Mouse (Mus musculus) liver (tissue): Measurements from ENCODE around the gene Rpl6.

ENCODE experiments used
- DNase-seq: peaks from one replicate; pipeline ENCODE4 v3.0.0-alpha.2; 2020; ENCODE audit warnings: mixed read lengths

Rpl6 gene

DNA sequence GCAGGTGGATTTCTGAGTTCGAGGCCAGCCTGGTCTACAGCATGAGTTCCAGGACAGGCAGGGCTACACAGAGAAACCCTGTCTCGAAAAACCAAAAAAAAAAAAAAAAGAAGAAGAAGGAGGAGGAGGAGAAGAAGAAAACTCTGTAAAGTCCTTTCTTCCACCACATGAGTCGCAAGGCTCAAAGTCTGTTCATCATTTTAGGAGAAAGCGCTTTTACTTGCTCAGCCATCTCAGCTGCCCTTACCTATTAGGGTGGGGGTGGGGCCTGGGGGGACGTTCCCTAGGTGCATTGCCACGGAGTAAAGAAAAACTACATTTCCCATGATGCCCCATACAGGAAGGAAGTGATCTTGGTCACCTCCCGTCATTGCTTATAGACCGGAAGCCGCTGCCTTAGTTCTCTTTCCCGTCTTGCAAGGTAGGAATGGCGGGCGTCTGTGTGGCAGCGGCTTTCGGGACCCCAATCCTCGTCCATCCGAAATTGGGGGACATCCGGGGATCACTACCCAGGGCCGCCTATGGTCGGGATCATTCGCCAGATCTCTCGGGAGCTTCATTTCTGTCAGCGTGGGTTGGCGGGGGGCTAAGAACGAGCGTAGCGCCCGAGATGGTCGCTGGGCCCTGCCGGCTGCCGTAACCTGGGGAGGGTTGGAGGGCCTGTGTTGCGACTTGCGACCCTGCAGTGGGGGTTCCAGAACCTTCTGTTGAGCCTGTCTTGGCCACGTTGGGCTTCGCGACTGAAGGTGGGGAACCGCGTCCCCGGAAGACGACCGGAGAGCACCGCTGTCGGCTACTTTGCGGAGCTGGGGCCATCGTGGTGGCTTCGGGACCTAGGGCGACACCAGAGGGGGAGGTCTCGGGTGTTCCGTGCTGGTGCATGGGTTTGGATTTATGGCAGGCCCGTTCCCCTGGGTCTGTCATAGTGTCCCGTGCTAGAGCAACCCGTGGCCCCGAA is at the start of gene Rpl6:
Gene Rpl6 (plus strand): TSS at position 350 of the 958 bp plus-strand sequence.
- DNase-seq, result peak; percentile 82

DNA sequence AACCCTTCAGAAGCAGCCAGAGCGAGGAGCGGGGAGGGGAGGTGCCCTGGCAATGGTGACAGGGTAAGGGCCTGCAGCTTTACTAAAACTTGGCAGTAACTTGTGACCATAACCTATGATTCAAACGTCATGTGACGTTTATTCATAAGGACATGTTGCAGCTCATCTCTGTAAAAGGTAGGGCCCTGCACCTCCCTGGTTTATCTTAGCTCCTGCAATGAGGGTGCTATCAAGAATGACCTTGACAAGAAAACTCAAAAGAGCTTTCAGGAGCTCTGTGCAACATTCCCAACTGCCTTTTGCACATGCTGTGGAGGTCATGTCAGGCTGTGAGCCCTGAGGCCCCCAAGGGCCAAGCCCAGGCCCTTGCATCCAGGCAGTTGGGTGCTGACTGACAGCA is 48.2 kb upstream of the Rpl6 start:
- DNase-seq, result no peak

DNA sequence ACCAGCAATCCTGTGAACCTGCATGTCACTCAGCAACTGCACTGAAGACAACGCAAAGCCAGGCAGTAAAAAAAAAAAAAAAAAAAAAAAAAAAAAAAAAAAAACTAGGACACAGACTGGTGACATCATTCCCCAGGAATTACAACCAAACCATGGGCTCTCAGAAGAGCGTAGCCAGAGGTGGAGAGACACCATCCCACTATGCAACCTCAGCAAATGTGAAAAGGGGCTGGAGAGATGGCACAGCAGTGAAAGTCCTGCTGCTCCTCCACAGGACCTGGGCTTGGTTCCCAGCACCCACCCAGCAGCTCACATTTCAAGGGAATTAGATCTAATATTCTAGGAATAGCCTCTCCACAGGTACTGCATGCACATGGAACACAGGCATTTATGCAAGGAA is 47.3 kb upstream of the Rpl6 start:
- no peak for DNase-seq

DNA sequence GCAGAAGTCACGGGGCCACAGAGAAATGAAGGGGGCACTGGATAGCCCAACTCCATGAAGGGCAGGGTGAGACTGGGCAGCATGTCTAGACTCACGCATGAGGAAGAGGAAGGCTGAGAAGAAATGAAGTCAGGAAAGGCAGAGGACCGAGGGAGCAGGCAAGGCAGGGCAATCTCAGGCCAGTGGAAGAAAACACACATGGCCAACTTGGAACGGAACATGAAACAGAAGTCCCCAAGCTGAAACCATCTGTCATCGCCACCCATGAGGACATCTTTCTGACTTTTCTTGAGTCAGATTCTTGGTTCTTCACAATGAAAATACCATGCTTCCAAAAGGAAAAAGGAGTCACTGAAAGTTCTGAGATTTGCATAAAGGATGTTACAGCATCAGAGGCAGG is 46.8 kb upstream of the Rpl6 start:
- DNase-seq, result no peak

DNA sequence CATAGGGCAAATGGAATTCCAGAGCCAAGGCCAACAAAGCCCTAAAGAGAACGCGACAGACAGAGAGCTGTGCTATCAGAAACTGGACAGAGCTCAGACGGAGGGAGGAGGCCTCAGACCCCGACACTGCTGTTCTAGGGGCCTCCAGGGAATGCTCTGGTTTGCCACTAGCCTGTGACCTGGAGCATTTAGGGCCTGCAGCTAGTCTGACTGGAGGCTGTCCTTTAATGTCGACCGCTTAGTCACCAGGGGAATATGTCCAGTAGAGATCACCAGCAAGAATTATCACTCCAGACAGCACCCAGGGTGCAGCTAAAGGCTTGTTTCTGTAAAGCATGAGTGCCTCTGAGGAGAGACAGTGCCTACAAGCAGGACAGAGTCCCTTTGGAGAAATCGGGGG is 45.3 kb upstream of the Rpl6 start:
- DNase-seq, result no peak

DNA sequence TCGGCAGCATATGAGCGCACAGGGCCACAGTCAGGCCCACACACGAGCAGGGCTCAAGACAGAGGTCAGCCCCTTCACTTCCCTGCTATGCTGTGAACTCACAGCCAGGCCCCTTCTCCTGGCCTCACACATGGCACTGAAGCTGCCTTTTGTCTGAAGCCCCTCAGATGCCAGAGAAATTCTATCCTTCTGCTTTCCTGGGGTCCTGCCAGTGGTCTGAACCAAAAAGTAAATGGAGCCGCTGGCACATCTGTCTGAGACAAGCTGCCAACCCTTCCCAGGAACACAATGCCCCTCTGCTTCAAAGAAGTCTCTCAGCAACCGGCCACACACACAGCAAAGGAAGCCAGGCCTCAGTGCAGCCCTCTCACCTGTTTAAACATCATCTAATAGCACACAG is 42.0 kb upstream of the Rpl6 start:
- no peak for DNase-seq

DNA sequence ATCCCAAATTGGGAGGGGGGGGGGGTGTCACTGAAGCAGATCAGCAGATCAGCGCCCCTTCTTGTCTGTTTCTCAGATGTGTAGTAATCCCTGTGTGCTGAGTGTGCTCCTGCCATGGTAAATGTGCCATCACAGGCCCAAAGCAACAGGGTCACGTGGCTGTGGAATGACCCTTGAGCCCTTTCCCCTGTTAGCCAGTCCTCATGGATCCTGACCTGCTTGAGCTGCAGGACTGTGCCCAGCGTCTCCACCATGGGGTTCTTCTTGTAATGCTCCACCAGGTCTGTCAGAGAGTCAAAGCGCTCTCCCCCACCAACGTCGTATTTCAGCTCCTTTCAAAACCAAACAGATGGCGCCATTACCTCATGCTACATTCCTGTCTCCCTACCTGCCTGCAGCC is 41.4 kb upstream of the Rpl6 start:
- DNase-seq, result no peak

DNA sequence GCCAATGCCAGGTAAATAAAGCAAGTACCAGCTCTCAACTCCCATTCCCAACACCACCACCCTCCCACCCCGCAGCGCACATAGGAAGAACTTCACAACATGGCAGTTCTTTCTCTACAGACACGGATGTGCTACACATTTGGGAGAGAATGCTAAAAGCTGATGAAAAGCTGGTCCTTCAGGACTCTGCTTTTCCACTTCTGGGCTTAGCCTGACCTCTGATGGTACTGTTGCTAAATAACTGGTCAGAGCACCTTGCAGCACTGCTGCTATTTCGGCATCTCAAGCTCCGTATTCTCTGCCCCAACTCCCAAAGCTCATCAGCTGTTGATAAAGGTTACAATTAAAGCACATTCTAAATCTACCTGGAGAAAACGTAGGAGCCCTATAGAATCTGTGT is 37.4 kb upstream of the Rpl6 start:
- DNase-seq, result no peak

DNA sequence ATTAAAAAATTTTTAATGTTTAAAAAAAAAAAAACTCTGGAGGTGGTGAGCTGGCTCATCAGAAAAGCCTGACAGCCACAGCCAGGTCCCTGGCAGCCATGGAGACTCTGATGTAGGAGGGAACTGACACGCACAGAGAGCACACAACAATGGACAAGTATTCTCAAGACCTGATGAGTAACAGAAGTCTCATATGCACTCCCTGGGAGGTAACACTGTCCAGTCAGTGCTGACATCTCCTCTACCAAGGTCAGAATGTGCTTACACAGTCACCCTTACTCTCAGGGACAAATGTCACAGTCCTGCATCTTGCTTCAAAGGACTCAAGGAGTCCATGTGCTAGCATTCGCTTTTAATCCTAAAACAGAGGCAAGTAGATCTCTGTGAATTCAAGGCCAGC is 34.7 kb upstream of the Rpl6 start:
- DNase-seq, result no peak

DNA sequence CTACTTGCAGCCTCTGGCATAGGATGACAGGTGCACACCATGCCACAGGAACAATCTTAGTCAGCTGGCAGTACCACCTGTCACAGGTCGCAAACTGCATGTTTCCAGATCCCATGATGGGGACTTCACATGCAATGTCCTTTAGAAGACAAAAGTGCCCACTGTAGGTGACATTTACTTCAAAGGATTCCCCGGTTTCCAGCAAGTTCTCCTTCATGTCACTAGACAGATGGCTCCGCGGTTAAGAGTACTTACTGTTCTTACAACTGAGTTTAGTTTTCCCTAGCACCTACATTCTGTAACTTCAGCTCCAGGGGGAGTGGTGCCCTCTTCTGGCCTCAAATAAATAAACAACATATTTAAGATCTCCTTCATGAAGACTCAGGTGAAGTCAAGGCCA is 31.4 kb upstream of the Rpl6 start:
- no peak for DNase-seq

DNA sequence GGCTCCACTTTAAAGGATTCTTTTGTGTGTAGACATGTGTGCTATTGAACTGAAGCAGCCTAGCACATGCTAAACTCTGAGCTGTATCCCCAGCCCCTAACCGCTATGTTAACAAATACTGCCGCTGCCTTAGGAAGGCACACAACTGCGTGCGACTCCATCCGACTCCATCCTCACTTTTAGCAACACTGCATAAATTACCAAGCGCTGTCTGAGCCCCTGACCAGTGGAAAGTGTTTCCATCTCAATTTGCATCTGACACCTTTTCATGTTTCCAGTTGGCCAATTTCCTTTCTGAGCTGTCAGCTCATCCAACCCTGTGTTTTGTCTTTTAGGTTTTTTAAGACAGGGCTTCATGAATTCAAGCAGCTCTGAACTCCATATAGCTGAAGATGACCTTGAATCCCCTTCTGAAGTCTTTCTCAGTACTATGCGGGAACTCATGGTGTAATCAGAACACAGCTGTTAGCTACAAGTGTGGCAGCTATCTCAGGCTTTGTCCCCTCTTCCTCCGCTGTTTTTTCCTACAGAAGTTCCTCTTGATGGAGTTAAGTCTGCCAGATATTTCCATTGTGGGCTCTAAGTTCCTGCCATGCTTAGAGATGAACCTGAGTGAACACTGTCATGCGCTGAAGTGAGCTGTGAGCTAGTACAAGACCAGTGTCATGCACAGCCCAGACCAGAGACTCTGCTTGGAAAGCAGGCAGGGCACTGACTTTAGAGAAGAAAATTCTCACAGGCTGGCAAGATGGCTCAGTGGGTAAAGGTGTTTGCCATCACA is 25.0 kb upstream of the Rpl6 start:
- no peak for DNase-seq

DNA sequence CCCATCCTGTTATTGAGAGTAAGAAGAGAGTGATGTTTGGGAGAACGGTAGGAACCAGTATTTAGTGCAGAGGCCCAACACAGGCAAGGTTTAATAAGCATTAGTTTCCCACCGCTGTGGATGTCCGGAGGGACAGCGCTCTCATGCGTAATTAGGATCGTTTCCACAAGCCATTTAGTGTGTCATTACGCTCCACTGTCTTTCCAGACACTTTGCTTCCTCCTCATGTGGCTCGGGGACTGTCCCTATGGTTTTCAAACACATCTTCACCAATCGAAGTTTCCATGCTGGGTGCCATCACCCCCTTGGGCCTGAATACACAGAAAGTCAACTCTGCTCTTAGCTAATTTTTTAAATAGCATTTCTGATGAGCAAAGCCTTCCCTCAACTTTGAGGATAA is 21.0 kb upstream of the Rpl6 start:
- DNase-seq, result no peak

DNA sequence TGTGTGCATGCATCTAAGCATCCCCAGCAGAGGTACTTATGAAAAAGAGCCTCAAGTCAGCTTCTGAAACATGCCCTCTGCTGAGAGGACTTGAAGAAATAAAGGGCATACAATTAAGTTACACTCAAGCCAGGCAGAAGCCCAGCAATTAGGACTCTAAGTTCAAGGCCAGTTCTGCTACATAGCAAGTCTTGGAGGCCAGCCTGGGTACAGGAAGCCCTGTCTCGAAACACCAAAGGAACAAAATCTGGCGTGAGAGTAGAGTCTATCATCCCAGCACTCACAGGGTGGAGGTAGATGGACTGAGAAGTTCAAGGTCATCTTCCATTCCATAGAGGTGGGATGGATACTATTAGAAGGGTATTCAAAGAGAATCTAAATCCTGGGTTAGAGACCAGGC is 19.9 kb upstream of the Rpl6 start:
- no peak for DNase-seq

DNA sequence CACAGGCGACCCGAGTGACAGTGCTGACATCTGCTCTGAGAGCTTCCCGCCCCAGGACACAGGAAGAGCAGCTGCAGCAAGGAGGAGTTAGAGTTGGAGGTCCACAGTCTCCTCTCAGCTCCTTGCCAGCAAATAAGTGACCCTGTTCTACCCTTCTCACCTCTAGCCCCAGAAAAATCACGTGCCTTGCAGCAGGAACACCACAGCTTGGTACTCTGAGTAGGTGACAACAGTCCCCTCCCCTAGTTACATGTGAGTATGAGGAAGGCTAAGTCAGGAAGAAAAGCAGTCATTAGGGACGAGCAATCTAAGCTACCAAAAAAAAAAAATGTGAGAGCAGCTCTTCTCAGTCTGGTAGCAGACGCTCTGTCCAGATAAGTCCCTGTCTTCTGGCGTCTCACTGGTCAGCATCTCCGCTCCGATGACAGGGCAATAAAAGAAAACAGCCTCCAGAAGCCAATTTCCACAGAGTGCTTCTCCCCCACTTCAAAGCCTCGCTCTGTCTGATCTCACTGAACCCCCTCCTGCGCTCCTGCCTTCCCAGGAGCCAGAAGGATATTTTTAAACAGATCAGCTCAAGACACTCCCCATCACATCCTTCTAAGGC is 19.2 kb upstream of the Rpl6 start:
- peak; percentile 48 for DNase-seq

DNA sequence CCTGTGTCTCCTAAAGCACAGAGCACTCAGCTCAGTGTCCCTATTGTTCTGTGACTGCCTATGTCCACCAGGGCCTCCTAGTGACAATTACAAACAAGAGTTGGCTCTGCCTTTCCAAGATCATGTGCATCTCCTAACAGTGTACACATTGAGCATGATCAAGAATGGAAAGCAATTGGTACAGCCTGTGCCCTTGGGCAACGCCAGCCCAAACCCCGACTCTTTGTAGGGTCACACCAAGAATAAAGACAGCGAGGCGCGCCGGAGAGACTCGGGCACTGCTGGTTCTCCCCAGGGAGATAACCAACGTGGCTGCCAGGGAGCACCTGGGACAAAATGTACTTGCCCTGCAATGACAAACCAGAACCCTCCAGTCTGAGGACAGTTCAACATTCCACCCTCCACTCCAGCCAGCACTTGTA is 16.7 kb upstream of the Rpl6 start:
- no peak for DNase-seq

DNA sequence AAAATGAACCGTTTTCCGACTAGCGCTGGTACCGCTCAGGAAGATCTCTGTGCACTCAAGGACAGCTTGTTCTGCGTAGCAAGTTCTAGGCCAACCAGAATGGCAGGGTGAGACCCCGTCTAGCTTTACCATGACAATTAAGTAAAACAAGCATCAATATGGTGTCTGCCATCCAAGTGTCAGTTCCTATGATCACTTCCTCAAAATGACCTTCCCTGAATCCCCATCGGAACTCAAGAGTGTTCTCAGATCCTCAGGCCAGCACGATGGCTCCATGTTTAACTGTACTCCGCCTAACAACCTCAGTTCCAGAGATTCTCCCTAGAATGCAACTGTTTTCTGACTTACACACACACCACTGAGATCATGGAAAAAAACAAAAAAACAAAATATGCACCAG is 16.0 kb upstream of the Rpl6 start:
- no peak for DNase-seq

DNA sequence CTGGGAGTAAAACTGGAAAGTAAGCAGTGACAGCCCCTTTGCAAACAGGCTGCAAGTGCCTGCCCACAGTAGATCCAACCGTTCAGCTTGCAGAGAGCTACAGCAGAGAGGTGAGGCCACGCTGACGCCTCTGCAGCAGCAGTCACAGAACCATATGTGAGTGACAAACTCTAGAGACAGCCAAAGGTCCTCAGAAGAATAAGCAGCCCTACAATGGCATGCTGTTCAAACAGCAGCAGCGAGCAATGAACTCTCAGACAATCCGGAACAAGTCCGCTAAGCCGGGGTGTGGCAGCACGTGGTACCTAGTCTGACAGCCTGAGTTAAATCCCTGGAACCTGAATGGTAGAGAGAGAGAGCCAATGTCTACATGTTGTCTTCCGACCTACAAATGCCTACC is 15.1 kb upstream of the Rpl6 start:
- DNase-seq, result no peak

DNA sequence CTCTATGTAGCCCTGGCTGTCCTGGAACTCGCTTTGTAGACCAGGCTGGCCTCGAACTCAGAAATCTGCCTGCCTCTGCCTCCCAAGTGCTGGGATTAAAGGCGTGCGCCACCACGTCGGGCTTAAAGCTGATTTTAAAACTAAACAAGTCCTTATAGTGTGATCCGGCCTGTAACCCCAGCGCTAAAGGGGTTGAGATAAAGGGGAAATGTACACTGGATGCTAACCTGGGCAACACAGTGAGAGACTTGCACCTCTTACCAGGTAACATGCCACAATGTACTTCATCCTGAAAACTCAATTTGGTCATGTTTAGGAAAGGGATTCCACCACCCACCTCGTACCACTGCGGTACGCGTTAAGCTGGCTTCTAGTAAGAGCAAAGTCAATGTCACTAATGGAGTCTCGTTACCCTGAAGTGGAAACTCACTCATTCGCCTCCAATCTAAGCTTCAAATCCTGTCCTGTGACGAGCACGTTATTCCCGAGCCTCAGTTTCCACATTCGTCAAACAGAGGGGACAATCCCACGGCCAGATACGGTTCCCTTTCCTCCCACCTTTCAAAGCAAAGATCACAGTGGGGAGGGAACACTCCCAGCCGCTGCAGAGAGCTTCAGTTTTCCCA is 14.0 kb upstream of the Rpl6 start:
- DNase-seq, result no peak

DNA sequence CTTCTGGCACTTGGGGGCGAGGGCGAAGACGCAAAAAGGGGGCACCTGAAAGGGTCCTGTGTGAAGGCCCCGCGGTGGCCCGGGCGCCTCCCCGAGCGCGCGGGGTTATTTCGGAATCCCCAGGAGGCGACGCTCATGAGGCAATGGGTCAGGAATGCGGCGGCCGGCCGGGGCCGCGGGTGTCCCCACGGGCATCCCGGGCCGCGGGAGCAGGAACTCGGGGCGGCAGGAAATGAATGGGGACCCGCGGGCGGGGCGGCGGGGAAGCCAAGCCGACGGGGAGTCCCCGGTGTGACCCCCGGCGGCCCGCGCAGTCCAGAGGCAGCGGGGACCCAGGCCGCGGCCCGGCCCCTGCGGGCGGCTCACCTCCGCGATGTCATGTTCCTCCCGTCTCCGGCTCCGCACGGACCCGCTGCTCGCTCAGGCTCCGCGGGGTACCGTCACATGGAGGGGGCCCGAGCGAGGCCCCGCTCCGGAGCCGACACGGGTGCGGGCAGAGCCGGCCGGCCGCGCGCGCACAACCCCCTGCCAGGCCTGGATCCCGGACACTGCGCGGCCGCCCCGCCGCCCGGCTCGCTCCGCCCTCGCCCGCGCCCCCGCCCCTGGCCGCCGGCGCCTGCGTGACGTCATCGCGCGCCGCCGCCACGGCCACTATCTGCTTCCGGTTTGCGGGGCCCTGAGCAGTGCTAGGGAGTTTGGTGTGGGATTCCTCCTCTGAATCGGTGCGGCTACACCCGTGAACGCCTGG is 13.3 kb upstream of the Rpl6 start, which contains the start of gene Ptpn11:
Gene Ptpn11 (minus strand): TSS at position 562 of the 748 bp plus-strand sequence.
- peak; percentile 90 for DNase-seq

DNA sequence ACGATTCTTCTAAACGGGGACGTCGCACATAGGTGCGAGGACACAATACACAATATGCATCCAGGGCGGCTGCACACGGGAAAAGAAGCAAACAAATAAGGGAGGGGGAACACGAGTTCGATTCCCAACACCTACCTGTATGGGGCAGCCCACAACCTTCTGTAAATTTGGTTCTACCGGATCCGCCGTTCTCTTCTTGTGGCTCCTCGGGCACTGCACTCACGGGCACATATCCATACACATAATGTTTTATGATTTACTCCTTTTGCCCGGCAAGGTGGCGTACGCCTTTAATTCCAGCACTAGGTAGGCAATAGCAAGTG is 12.7 kb upstream of the Rpl6 start:
- DNase-seq, result no peak

DNA sequence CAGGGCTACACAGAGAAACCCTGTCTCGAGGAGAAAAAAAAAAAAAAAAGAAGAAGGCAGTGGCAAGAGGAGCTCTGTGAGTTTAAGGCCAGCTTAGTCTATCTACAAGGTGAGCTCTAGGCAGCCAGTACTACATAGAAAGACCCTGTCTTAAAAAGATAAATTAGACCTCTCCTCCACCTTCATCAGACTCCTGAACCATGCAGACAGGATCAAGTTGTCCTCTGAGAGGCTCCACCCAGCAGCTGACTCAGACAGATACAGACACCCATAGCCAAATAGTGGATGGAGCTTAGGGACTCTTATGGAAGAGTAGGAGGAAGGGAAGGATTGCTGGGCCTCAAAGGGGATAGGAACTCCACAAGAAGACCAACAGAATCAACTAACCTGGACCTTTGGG is 10.1 kb upstream of the Rpl6 start:
- peak; percentile 39 for DNase-seq

DNA sequence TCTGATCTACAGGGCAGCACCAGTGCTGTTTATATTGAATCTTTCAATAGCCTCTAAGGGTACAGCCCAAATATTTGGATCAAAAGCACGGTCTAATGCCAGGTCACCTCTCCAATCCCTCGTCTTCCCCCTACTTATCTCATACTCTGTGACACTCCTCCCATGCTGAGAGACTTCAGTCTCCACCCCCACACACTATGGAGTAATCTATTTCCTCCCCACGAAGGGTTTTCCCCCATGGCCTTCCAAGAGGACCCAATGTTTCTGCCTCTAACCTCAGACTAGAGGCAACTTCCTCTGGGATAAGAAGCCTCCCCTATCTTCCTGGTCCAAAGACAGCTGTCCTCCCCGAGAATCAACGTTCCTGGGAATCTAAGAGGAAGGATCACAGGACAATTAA is 7.5 kb upstream of the Rpl6 start:
- peak; percentile 44 for DNase-seq

DNA sequence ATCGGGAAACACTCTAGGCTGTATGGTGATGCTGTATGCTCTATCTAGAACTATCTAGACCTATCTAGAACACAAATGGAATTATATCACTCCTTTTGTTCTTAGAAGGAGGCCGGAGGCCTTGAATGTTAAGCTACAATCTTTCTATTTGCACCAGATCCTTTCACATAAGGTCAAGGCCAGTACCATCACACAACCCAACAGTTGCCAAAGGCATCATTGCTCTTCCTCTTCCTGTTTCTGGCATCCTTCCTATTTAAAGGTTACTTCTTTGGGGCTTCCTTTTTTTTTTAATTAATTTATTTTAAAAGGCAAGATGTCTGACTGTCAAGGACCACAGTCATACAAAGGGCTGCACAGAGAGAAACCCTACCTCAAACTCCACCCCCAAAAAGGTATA is 6.9 kb upstream of the Rpl6 start:
- DNase-seq, result no peak
